Mouse (Mus musculus): ENCODE measurements around the gene Vstm2l.

DNA sequence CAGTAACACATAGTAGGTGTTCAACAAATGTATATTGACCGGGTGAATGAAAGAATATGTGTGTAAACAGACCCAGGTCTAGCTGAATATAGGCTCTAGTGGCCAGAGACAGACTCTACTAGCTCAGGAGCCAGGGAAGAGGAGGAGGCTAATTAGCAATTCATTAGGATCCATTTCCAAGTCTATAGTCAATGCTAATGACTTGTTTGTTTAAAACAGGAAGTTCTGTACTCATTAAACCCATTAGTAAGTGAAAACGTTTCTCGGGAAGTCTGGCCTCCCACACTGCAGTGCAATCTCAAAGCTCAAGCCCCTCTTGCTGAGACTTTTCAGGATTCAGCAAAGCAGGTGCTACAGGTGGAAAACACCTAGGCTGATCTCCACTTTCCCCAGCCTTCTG, 53.4 kb downstream of the Vstm2l start:
- TF ChIP-seq CTCF (IDR thresholded peaks at IDR 0.05; ENCODE audit: low read depth) (no peak), EP300 (IDR thresholded peaks at IDR 0.05; ENCODE audit: low read depth) (no peak)

Measured in liver, embryonic 14.5 days (tissue).